Mouse (Mus musculus) megakaryocyte, adult 5-6 weeks (primary cell): Measurements from ENCODE around the gene T2. TPM values are rescaled to one million over a fixed set of nuclear protein-coding genes. Genes with fewer than 3 reads are reported as not detected.

Experiments used
- ATAC-seq: 2 replicates; pipeline ENCODE4 v1.8.0; 2016; ENCODE audit warnings: mild to moderate bottlenecking, inconsistent platforms; ENCODE audit not compliant: poor library complexity, severe bottlenecking
- total RNA-seq, 2 experiments: library from RNA; stranded (forward) in 1 of 2; stranded (reverse) in 1 of 2; fragments of 153-499, 151-499 nt in 1 of 2; fragments of 221-1000, 200-1000 nt in 1 of 2; gene quantifications; 2 replicates each; pipeline versions ENCODE4 v1.2.3 to v1.2.4; 2015 to 2017

T2 gene
- total RNA-seq, 2 experiments from 2014 or later = 0.59 TPM; not detected in 1

DNA sequence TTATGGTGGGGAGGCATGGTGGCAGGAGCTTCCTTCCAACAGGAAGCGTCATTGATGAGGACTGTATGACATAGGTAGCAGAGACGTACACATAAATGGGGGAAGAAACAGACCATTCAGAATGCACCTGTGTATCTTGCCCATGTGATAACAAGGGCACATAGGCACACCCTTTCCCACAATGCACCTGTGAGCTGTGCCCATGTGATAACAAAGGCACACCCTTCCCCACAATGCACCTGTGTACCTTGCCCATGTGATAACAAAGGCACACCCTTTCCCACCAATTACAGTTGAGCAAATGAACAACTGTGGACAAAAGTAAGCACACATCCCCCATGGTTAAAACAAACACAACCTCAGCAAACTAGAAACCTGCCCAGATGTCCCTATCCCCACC lies 54.5 kb downstream of the T2 start:
- ATAC-seq = no peak

DNA sequence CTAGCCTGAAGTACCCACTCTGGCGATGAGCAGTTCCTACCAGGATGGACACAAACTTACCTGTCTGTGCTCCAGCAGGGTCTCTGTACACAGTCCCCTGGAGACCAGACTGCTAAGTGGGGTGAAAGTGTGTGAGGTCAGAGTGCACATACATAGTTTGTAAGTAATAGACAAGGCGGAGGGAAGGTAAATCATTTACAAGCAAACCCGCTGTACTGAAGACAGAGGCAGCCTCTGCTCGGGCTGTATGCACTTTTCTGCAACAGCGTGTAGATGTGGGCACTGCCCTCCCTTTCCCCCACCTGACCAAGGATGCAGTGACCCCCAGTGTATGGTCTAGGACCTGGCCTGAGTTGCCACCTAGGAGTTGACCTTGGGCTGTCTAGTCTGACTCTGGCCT lies 57.9 kb downstream of the T2 start:
- no peak for ATAC-seq

DNA sequence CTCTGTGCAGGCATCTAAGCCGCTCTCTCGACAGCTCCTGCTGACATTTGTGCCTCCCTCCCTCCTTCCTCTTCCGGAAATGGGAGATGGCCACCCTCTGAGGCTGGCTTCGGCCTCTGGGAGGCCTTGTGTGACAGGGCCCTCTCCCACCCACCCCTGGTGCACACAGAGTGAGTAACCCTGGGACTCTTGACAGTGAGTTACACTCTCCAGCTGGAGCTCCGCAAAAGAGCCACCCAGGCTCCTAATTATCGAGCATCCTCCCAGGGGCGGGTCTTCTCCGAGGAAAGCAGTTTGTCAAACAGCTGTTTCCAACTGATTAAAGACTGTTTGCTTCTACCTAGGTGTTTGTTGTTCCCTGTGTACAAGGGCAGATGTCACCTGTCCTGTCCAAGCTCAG lies 59.7 kb downstream of the T2 start:
- no peak for ATAC-seq

DNA sequence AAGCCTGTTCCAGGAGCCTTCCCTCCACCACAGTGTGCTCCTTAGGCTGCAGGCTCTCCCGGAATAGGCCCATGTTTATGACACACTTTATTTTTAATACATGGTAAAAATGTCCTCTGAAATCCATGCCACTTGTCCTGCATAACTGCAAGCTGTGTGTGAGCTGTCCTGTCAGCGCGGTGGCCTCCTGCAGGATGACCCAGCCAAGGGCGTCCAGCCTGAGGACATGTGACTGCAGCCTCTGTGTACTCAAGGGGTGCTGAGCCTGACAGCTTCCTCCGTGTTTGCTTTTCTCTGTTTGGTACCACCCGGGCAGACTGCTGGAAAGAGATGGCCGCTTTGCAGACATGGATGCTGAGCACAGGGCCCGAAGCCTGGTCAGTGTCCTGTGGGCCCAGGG lies 61.1 kb downstream of the T2 start:
- ATAC-seq = no peak

DNA sequence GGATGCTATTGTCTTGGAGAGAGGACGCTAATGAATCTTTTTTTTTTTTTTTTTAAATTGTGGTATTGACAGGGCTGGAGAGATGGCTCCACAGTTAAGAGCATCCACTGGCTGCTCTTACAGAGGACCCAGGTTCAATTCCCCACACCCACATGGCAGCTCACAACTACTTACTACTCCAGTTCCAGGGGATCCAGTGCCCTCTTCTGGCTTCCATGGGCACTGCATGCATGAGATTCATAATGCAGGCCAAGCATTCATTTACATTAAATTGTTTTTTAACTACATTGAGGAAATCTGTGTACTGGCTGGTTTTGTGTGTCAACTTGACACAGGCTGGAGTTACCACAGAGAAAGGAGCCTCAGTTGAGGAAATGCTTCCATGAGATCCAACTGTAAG lies 64.9 kb downstream of the T2 start:
- no peak for ATAC-seq

DNA sequence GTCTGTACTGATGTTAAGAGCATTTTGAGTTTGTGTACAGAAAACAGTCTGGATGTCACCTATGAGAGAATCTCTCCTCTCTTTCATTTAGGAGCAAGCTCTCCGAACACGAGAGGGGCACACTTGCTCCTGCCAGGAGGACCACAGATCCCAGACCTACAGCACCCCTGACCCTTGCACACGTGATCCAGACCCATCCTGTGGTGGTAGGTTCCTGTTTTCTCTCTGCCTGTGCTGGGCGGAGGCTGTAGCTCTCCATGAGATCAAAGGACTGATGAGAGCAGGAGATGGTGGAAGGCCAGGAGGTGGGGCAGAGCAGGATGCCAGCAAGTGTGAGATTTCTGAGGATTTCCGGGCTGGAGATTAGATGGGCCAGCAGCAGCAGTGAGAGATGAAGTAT lies 65.7 kb downstream of the T2 start:
- ATAC-seq = 0 out of 2 replicates have a peak, but pooled peaks have one; percentile 35

DNA sequence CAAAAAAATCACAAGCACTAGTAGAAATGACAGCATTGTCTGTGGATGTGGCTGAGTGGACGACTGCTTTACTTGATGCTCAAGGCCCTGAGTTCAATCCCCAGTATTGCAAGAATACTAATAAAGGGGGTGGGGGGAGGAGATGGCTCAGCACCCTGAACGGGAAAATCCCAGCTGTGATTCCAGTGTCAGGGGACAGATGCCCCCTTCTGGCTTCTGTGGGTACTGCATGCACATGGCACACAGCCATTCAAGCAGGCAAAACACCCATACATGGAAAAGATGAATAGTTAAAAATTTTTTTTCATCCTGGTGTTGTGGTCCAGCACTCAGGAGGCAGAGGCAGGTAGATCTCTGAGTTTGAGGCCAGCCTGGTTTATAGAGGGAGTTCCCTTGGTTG lies 67.5 kb downstream of the T2 start:
- ATAC-seq = no peak

DNA sequence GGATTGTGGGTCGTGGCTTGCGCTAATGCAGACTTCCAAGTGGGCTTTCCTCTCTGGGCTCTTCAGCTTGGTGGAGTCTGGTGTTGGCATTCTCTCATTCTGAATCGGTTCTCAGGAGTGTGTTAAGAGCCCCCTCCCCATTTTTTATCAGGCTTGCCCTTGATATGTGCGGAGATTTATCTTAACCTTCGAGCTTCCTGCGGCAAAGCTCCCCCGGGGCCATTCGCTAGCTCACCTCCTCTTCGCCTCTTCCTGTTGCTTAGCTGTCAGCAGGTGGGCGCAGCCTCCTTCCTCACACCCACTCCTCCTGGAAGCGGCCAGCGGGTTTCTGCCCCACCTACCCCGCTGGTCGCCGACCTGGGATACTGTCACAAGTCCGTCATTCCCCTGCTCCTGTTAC lies 73.6 kb downstream of the T2 start:
- no peak for ATAC-seq

DNA sequence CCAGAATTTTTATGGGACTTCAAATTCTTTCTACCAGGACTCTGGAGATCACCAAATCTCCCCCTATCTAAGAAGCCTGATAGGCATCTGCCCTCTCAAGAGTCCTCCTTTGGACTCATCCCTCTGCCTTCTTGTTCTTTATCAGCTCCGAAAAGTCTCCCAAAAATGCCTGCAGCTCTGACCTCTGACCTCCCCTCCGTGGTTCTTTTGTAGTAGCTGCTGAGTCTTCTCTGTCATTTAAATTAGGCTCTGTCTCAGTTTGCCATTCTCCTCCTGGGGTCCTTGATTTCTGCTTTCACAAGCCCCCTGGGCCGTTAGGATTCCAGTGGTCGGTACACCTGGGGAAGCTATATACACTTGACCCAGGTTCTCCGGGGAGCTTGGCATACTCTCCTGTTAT lies 74.1 kb downstream of the T2 start:
- no peak for ATAC-seq

DNA sequence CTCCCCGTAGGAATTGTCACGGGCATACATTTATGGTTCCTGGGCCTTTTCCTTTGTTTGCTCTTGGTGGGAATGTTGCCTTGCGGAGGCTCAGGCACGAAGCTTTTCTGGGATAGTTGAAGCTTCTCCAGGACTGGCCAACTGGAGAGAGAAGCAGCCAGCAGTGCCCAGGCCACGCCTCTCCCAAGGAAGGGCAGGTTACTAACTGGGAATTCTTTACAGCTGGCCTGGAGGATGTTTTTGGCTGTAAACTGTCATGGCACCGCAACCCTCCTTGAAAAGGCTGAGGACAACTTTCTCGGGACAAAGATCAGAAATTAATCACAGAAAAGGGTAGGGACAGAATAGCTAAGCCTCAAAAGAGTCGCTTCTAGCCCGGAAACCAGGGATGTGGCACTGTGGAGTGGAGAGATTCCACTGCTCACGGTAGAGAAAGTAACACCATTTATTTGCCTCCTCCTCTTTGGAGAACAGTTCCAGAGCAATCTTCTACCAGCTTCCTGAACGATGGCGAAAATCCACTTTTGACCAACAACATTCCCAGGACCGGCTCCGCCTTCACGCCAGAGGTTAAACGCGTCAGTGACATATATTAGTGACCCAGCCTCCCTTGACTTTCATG lies 76.5 kb downstream of the T2 start:
- ATAC-seq = no peak

DNA sequence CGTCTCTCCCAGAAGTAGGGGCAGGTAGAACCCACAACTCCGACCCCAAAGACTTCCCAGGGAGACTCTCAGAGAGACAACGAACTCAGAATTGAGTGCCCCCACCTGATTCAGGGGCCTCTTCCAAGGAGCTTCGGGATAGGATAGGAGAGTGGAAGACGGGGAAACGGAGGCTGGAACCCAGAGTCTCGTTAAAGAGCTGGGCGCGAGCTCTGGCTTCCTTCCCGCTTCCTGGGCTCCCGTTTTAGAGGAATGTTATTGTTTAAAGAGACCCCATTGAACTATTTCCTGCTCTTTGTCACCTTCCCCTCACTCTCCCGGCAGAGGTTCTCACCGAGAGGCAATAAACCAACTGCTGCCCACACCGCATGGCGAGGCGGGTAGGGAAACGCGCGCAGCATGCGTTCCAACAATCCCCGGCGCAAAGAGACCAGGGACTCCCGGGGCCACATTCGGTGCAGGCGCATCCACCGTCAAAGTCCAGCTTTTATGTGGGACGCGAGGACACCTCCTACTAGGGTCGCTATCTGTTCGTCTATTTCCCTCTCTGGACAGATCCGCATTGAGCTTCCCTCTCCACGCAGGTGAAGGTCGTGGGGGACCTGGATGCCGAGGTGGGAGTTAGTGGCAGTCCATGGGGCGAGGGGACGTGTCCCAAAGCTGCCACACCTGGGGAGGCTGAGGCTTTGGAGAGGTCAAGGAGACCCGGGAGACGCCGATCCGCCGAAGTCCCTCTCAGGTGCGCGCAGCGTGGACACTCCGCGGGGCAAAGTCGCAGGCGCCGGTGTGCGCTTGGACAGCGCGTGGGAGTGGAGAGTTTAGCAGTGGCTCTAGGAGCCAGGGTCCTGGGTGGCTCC lies 77.6 kb downstream of the T2 start:
- no peak for ATAC-seq

DNA sequence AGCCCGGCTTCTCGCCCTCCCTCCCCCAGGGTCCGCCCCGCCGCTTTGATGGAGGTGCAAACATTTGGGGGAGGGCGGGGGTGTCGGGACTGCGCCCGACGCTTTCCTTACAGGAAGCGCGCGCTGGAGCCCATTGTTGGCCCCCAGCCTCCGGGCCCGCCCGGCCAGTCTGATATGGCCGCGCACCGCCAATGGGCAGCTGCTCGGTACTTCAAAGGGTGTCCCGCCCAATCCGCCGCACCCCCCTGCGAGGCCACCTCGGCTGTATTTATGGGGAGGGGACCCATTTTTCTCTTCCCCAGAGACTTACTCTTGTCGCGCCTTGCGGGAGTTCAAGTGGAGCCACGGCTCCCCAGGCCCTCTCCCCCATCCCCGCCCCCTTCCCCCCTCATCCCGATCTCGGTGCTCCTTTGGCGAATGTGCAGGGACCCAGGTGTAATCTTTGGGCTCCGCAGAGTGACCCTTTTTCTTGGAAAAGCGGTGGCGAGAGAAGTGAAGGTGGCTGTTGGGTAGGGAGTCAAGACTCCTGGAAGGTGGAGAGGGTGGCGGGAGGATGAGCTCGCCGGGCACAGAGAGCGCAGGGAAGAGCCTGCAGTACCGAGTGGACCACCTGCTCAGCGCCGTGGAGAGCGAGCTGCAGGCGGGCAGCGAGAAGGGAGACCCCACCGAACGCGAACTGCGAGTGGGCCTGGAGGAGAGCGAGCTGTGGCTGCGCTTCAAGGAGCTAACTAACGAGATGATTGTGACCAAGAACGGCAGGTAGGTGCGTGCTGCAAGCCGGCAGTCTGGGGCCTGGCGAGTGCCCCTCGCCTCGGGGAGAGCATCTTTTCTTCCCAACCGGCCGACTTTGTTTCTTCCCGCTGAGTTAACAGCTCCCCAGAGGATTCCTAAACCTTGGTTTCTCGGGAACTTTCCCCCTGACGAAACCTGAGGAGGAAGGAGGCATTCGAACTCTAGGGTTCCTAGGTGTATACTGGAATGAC lies 78.5 kb downstream of the T2 start, which contains the start of gene T:
T (plus strand) TSS at position 446 of the 983 bp plus-strand sequence.
- ATAC-seq = no peak

DNA sequence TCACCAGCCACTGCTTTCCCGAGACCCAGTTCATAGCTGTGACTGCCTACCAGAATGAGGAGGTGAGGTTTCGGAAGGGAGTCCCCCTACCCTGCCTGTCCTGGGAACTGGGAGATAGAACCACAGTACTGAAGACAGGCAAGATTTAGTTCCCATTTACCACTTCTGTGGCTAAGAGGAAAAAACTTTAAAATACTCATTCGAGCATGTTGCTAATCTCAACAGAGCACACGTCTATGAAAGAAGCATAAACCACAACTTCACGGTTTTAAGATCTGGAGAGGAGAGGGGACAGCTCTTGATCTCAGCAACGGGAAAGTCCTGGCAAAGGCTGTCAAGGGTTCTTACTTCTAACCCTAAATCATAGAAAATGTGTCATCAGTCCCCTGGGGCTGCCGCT lies 80.4 kb downstream of the T2 start:
- ATAC-seq = no peak

DNA sequence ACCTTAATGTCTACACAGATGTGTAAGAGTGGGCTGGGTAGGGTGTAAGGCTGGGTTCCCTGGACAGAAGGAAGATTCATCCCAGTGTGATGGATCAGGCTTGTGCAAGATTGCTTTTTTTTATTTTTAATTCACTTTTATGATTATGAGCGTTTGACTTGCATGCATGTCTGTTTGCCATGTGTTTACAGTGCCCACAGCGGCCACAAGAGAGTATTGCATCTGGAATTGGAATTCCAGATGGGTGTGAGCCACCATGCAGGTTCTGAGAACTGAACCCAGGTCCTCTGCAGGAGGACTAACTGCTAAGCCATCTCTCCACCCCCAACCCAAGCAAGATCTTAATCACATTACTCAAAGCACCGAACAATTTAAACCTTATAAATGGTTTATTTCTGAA lies 88.3 kb downstream of the T2 start:
- ATAC-seq = no peak

DNA sequence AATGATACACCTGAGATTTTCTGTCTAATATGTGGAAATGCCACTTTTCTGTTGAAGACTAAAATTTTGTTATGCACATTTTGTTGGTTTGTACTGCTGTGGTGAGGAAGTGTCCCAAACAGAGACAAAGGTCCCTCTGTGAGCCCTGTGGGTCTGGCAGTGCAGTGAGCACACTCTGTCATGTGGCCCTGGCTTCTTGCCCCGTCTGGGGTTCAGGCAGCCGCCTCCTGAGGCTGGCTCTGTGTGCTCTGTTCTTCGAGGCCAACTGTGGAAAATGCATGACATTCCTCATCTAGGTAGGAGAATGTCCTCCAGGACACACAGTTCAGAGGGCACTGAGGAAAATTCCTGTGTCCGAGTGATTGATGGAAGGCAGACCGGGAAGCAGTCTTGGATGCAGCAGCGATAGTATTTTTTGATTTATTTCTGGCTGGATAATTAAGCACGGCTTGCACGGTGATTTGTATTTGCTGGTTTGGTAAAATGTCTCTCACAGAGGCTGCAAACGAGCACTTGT lies 91.9 kb downstream of the T2 start:
- no peak for ATAC-seq

DNA sequence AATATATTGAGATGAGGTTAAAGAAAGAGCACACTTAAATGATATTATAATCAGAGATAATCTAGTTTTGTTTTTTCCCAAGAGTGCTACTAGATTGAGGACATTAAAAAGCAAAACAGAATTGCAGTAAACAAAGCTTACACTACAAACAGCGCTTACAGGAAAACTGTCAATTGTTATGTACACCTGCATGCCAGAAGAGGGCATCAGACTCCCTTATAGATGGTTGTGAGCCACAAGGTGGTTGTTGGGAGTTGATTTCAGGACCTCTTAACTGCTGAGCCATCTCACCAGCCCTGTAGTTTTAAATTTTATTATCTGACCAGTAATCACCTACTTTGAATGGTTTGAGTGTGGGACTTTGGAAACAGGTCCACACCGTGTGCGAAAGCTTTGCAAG lies 92.5 kb downstream of the T2 start:
- ATAC-seq = no peak

DNA sequence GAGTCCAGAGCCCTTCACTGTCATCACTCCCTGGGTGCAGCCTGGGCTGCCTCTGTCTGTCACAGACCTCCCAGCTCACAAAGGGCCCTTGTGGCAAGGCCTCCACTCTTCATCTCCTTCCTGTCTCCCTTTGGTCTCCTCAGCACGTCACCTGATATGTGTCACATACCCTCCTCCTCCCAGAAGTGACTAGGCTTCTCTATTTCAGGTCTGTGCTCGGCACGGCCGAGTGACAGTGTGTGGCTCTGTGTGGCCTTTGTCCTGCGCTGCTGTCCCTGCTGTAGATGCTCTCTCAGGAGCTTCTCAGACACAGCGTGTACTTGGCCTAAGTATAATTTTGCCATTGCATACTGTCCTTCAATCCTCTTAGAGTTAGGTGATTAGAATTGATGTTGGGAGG lies 99.4 kb downstream of the T2 start:
- no peak for ATAC-seq

DNA sequence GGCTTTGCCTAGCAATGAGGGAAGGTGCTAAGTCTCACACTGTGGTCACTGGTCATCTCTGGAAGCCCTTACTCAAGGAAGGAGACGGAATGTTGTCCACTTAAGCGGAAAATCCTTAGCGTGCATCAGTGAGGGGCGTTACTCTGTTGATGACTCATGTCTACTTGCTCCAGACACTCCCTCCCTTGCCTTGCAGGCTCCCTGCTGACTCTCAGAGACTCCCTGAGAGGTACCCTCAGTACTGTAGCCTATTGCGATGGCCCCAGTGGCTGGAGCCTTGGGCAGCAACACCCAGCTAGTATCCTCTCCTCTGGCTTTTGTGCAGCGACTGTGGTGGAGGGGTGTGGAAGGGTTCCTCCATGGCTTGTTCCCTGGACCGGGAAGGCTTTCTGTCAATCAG lies 99.8 kb downstream of the T2 start:
- ATAC-seq = no peak

DNA sequence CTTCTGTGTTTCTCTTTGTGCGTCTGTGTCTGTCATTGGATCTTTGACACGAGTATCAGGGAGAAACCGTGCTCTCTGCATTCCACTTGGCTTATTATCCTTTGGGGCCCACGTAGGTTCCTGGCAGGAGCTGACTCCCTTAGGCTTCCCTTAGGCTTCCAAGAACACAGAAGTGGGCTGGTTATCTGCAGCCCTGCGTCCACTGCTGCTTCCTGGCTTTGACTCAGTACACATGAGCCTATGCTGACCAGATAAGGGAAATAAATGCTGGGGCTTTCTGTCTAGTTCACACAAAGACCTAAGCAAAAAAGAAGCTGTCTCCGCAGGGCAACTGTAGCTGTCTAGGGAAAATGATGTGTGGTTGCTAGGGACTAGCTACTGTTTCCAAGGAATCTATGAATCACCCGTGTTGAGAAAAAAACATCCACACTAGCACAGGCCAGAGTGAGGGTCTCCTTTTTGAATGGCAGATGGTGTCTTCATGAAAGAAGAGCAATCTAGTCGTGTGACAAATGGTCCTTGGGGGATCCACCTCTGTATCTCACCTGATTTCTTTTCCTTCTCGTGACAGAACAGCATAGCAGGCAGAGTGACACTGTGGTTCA lies 101.2 kb downstream of the T2 start:
- no peak for ATAC-seq

DNA sequence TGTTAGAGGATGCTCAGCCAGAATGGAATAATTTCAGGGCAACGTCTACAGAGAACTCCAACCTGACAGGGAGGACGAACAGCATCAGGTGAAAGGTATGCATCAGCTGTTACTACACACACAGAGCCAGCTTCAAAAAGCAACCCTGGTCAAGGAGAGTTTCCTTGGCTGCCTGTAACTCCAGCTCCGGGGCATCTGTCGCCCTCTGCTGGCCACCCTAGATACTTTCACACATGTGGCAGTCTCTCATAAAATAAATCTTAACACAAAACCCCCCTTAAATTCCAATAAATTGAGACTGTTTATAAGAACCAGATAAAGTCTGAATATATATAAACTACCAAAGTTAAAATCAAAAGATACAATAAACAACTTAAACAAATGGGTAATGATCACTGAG lies 105.8 kb downstream of the T2 start:
- no peak for ATAC-seq
